Mouse (Mus musculus) E14TG2a.4 (cell line): ENCODE results near the gene Mthfsd.

ENCODE experiments used
- H3K27me3 ChIP-seq: 2 replicates; pipeline ENCODE4 v1.6.1; 2014; ENCODE audit warnings: low read length, control low read depth; ENCODE audit not compliant: insufficient read depth
- H3K36me3 ChIP-seq: 2 replicates; pipeline ENCODE4 v1.6.1; 2014; ENCODE audit warnings: low read length, control low read depth; ENCODE audit not compliant: insufficient read depth
- H3K4me1 ChIP-seq: replicated peaks from 2 replicates; pipeline ENCODE4 v1.6.1; 2014; ENCODE audit warnings: low read depth, low read length, control low read depth
- H3K4me3 ChIP-seq: replicated peaks from 2 replicates; pipeline ENCODE4 v1.5.1; 2014; ENCODE audit warnings: mild to moderate bottlenecking, low read length
- H3K9me3 ChIP-seq: 2 replicates; pipeline ENCODE4 v1.6.1; 2014; ENCODE audit warnings: low read length, control low read depth
- CTCF ChIP-seq: conservative IDR thresholded peaks from 2 replicates; pipeline ENCODE4 v1.5.1; 2014; ENCODE audit warnings: low read length
- NANOG ChIP-seq: IDR thresholded peaks from 2 replicates; pipeline ENCODE4 v1.6.1; 2014; ENCODE audit warnings: borderline replicate concordance, low read length, mixed read lengths
- POU5F1 ChIP-seq: IDR thresholded peaks from 2 replicates; pipeline ENCODE4 v1.6.1; 2014; ENCODE audit warnings: low read length, borderline replicate concordance

Mthfsd gene

DNA sequence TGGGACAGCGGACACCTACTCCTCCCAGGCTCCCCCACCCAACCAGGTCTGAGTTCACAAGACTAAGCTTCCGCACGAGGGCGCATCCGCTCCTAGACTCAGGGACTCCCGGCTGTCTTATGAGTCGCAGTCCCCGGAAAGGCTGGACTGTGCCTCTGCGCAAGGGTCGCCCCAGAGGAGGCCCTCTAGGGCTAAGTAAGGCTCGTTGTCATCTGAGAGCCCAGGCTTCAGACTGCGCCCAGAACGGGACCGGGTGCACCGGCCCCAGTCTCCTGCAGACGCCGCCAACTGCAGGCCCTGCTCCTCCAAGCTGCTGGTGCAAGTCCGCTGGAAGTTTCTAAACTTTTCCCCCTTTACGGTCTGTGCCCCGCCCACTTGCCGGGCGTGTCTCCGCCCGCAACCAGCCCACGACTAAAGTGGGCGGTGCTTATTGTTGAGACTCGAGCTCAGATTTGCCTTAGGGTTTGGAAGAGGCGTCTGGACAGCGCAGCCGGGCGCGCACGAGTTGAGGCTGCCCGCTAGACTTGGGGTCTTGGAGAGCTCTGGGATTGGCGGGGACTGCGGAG lies 17.2 kb upstream of the Mthfsd start:
- Histone ChIP-seq H3K4me3 (peak overlapping the region; percentile 70), H3K4me1 (peaks cover 37% of the 10 kb centered on the region), H3K9me3 (peaks cover 9% of the 10 kb centered on the region), H3K36me3 (no peaks in the 10 kb centered on the region), H3K27me3 (peaks cover 99% of the 10 kb centered on the region)
- no peak for TF ChIP-seq NANOG
- TF ChIP-seq POU5F1, result no peak
- TF ChIP-seq CTCF, result no peak

- TF ChIP-seq POU5F1 (no peak), CTCF (no peak), NANOG (no peak)
- peaks cover 37% of the 10 kb centered on the region for H3K4me1 ChIP-seq
- H3K9me3 ChIP-seq, result peaks cover 9% of the 10 kb centered on the region
- peak overlapping the region; percentile 49 for H3K4me3 ChIP-seq
- H3K36me3 ChIP-seq, result no peaks in the 10 kb centered on the region
- peaks cover 99% of the 10 kb centered on the region for H3K27me3 ChIP-seq
Measured at GRCm38 (mm10) chr8:121124547-121125239, 16.5 kb upstream of the Mthfsd start.

- H3K36me3 ChIP-seq, result no peaks in the 10 kb centered on the region
- H3K27me3 ChIP-seq, result peaks cover 99% of the 10 kb centered on the region
- peaks cover 30% of the 10 kb centered on the region for H3K4me1 ChIP-seq
- TF ChIP-seq POU5F1 (no peak), CTCF (no peak), NANOG (no peak)
- H3K9me3 ChIP-seq, result peaks cover 9% of the 10 kb centered on the region
- H3K4me3 ChIP-seq, result no peak overlapping the region
Measured at GRCm38 (mm10) chr8:121123113-121123512, 14.9 kb upstream of the Mthfsd start.

GRCm38 (mm10) chr8:121122368-121122767 lies 14.2 kb upstream of the Mthfsd start:
- peaks cover 9% of the 10 kb centered on the region for H3K9me3 ChIP-seq
- TF ChIP-seq POU5F1 (no peak), CTCF (no peak), NANOG (no peak)
- H3K4me3 ChIP-seq, result no peak overlapping the region
- H3K4me1 ChIP-seq, result peaks cover 33% of the 10 kb centered on the region
- H3K36me3 ChIP-seq, result no peaks in the 10 kb centered on the region
- H3K27me3 ChIP-seq, result peaks cover 99% of the 10 kb centered on the region

DNA sequence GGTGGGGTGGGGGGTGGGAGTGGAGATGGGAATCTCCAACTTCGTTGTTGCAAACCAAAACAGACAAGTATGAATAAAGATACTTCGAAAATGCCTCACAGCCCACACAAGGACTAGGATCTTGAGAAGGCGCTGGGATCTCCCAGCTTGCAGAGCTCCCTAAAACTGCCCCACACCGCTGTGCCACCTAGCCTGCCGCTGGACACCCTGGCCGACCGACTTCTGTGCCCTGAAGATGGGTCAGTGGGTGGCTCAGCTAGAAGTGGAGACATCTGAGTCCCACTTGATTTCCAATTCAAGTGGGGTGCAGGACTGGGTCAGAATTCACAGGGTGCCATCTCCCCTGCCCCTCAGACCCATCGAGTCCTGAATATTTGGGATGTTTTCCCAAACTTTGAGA lies 13.5 kb upstream of the Mthfsd start:
- Histone ChIP-seq H3K27me3 (peaks cover 99% of the 10 kb centered on the region), H3K4me3 (no peak overlapping the region), H3K9me3 (peaks cover 9% of the 10 kb centered on the region), H3K4me1 (peaks cover 37% of the 10 kb centered on the region), H3K36me3 (no peaks in the 10 kb centered on the region)
- no peak for TF ChIP-seq POU5F1

DNA sequence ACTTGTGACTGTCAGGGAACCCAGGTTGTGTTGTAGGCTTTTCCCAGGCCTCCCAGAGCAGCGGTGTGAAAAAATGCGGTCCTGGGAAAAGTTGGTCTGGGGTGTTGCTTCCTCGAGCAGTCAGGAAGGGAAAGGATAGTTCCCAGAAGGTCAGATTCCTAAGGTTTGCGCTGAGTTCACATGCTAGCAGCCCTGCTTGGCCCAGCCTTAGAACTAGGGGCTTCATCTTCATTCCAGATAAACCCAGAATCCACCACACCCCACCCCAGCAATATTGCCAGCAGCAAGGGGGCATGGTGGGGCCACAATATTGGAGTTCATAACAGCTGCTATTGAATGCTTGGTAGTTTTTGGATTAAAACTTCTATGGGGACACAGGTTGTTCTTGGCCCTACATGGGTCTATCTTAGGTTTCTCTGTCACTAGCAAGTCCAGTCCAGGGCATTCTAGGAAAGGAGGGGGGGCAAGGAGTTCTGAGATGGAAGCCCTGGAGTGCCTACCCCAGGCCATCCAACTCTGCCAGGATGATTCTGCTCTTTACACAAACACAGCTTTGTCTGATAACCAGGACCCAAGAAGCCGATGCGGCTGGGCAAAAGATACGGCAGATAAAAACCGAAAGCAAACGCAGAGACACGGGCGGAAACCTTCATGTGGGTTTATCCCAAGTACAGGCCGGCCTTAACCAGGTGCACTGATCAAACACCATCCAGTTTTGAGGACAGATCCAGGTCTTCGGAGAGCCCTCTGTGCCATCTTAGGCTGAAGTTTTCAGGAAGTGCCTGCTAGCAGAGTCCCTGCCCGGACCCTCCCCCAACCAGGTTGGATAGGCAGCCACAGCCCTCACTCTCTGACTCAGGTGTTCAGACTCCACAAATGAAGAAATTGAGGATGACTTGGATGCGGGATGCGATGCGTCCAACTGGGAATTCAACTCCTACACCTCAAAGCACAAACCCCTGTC lies 12.5 kb upstream of the Mthfsd start:
- peaks cover 34% of the 10 kb centered on the region for H3K4me1 ChIP-seq
- TF ChIP-seq CTCF (no peak), POU5F1 (no peak), NANOG (no peak)
- H3K9me3 ChIP-seq, result peaks cover 9% of the 10 kb centered on the region

DNA sequence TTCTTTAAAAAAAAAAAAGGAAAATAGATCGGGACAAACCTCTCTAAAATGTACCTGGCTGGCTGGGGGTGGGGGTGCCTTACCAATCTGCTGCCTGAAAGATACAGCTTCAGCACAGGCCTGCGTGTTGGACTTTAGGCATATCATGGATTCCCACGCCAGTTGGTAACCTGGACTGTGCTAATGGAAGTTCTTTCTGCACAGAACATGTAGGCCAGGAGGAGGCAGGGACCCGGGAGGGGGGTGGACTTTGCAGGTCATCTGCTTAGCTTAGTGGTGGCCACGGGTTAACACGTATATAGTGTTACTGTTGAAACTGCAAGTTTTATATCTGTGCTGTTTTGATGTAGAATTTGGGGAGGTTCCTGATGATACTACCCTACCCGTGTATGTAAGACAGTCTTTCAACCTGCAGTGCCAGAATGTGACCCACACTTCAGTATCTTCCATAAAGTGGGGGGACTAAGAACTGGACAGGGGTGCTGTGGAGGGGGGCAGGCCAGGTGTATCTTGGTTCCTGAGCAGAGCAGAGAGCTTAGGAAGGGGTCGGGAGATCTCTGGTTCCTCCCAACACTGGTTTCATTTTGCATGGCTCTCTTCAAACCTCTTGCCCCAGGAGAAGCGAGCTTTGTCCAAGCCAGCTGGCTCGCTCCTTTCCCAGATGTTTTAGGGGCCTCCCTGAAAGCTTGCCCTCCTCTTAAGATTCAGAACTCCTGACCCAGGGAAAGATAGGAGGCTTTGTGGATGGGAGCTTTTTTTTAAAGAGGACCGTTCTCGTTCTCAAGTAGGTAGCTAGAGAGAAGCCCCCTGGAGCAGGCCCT lies 11.7 kb upstream of the Mthfsd start:
- Histone ChIP-seq H3K36me3 (no peaks in the 10 kb centered on the region), H3K9me3 (peaks cover 9% of the 10 kb centered on the region), H3K4me3 (no peak overlapping the region), H3K4me1 (peaks cover 33% of the 10 kb centered on the region), H3K27me3 (peaks cover 97% of the 10 kb centered on the region)
- TF ChIP-seq NANOG, result no peak
- no peak for TF ChIP-seq POU5F1
- TF ChIP-seq CTCF, result no peak

More for the DNA sequence above, 12.5 kb upstream of the Mthfsd start:
- H3K27me3 ChIP-seq, result peaks cover 97% of the 10 kb centered on the region
- no peaks in the 10 kb centered on the region for H3K36me3 ChIP-seq
- H3K4me3 ChIP-seq, result no peak overlapping the region
